ENCODE assay signal across 7 mouse cellular contexts in the genomic region with DNA sequence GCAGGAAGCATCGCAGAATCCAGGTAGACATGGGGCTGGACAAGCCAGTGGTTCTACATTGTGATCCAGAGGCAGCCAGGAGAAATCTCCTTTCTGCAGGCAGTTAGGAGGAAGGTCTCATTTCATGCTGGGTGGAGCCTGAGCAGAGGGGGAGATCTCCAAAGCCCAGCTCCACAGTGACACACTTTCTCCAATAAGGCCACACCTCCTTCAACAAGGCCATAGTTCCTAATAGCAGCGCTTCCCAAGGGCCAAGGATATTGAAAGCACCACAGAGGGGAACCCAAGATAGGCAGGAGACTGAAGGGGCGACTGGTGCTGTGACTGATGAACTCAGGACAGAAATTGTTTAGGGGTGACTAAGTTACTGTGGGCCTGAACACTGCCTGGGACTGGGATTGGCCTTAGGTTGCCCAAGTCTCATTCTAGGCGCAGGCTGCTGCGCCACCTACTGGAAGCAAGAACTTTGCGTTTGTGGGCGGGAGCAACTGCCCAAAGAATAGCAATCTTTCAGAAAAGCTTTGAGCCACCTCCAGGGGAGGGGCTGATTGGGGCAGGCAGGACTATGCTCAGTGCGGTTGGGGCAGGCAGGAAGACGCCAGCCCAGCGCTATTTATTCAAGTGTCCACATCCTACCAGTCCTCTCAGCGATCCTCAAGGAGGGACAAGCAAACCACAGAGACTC. TPM values are rescaled to one million over a fixed set of nuclear protein-coding genes. Genes with fewer than 3 reads are reported as not detected.
DNase-seq lines count a peak whose midpoint lies in the region; ATAC-seq lines count a peak whose summit lies in the region.
"Not testable (repeated sequence)": the region's sequence is repeated elsewhere in the genome, so short reads cannot be mapped to it uniquely, and the experiment has no call there.

No protein-coding gene starts in this region.

- not testable (repeated sequence) for H3K27me3 ChIP-seq in embryonic facial prominence, embryonic 14.5 days (replicated peaks; ENCODE audit: control insufficient read depth, insufficient read depth, low read length); heart, embryonic 10.5 days (ENCODE audit: insufficient read depth, poor library complexity, severe bottlenecking); limb, embryonic 12.5 days

- ATAC-seq in embryonic facial prominence, embryonic 14.5 days (ENCODE audit: low read depth): peak; percentile 82
- peak; percentile 68; the same call in 1 of the 2 replicates for ATAC-seq in limb, embryonic 12.5 days (ENCODE audit: insufficient number of reproducible peaks, insufficient read depth, low FRiP score, low TSS enrichment, low read depth)

- H3K9me3 ChIP-seq in embryonic facial prominence, embryonic 14.5 days (ENCODE audit: control insufficient read depth, low read length); heart, embryonic 10.5 days; limb, embryonic 12.5 days: not testable (repeated sequence)

- not testable (repeated sequence) for H3K4me1 ChIP-seq in embryonic facial prominence, embryonic 14.5 days (ENCODE audit: control insufficient read depth, insufficient read depth, low read length); heart, embryonic 10.5 days; limb, embryonic 12.5 days (replicated peaks)

- not testable (repeated sequence) for H3K36me3 ChIP-seq in embryonic facial prominence, embryonic 14.5 days (ENCODE audit: control insufficient read depth, insufficient read depth, low read length); heart, embryonic 10.5 days; limb, embryonic 12.5 days

- H3K9ac ChIP-seq in embryonic facial prominence, embryonic 14.5 days (ENCODE audit: low read depth, low read length); limb, embryonic 12.5 days (replicated peaks): not testable (repeated sequence)

- 2% methylated on average over 5 of the region's 11 CpGs for WGBS in embryonic facial prominence, embryonic 14.5 days
- whole genome bisulfite sequencing in heart, embryonic 10.5 days: 1% methylated on average over 9 of the region's 11 CpGs
- 5% methylated on average over 9 of the region's 11 CpGs for WGBS in limb, embryonic 12.5 days

- peak; percentile 52 for DNase-seq in adrenal gland, adult 8-10 months
- peak; percentile 12 for DNase-seq in embryonic facial prominence, embryonic 14.5 days (ENCODE audit: low spot score)
- DNase-seq in heart, embryonic 10.5 days (ENCODE audit: low spot score): peak; percentile 68
- peak; percentile 30 for DNase-seq in kidney, adult 11 months
- DNase-seq in mesoderm, embryonic 11.5 days (ENCODE audit: low read depth, low spot score): peak; percentile 79
- DNase-seq in right cerebral cortex, postnatal 14 days: peak; percentile 30

- H3K4me2 ChIP-seq in embryonic facial prominence, embryonic 14.5 days (ENCODE audit: low read depth, low read length); limb, embryonic 12.5 days: not testable (repeated sequence)

- H3K27ac ChIP-seq in embryonic facial prominence, embryonic 14.5 days (replicated peaks; ENCODE audit: low read depth, low read length); heart, embryonic 10.5 days; limb, embryonic 12.5 days: not testable (repeated sequence)

- H3K4me3 ChIP-seq in embryonic facial prominence, embryonic 14.5 days (ENCODE audit: low read depth, low read length); heart, embryonic 10.5 days; limb, embryonic 12.5 days (replicated peaks): not testable (repeated sequence)

RNA-seq across cellular contexts. Expression of gene H60b, which starts 53.8 kb away (rescaled TPM):
- total RNA-seq in adrenal gland, adult 8-10 months (2022): under 1 TPM in 1 of 4 experiments, not detected in 3; 0.38 TPM
- 0.38 and 0.39 TPM in 2 replicates for polyA plus RNA-seq in embryonic facial prominence, embryonic 14.5 days (2014; fragmentation: Nextera tagmentation; extraction: Ambion mirVana)
- polyA plus RNA-seq in heart, embryonic 10.5 days (2016; fragmentation: Nextera tagmentation; extraction: Ambion mirVana): 0.35 and 1.4 TPM in 2 replicates
- polyA plus RNA-seq in limb, embryonic 12.5 days (2016; fragmentation: Nextera tagmentation; extraction: Ambion mirVana): 0.22 and 0.49 TPM in 2 replicates

RNA-seq across cellular contexts. Expression of gene Raet1e, which starts 53.8 kb away (rescaled TPM):
- total RNA-seq in adrenal gland, adult 8-10 months (2022): 1 to 10 TPM in 2 of 4 experiments, not detected in 2; 2.4 to 3.8 TPM
- polyA plus RNA-seq in embryonic facial prominence, embryonic 14.5 days (2014; fragmentation: Nextera tagmentation; extraction: Ambion mirVana): 5.4 and 6.7 TPM in 2 replicates
- polyA plus RNA-seq in heart, embryonic 10.5 days (2016; fragmentation: Nextera tagmentation; extraction: Ambion mirVana): 9.6 and 12.1 TPM in 2 replicates
- polyA plus RNA-seq in limb, embryonic 12.5 days (2016; fragmentation: Nextera tagmentation; extraction: Ambion mirVana): 14.1 and 14.5 TPM in 2 replicates

Comparison
In these comparisons a context has a peak if more than half of its experiments do, and no peak if none do; other contexts are left out.
1. DNase-seq: peak in every context shown above with its lines; median percentile 79 in mesoderm, embryonic 11.5 days; 68 in heart, embryonic 10.5 days; 52 in adrenal gland, adult 8-10 months; 30 in kidney, adult 11 months; 30 in right cerebral cortex, postnatal 14 days; 12 in embryonic facial prominence, embryonic 14.5 days.